Mouse (Mus musculus) regulatory T cell (primary cell): ENCODE results near the gene Ttll5.

ENCODE experiments used
- in situ Hi-C: fragments of 300-600 bp; cut with MboI, MseI; formaldehyde crosslinking; loops from one replicate; pipeline ENCODE4 v1.15.1; 2025; ENCODE audit warnings: high pct_unique_total_duplicates

Ttll5 gene

GRCm38 (mm10) chr12:86088042-86088441, 263.6 kb downstream of the Ttll5 start:
- in situ Hi-C loops, result no loop called here

DNA sequence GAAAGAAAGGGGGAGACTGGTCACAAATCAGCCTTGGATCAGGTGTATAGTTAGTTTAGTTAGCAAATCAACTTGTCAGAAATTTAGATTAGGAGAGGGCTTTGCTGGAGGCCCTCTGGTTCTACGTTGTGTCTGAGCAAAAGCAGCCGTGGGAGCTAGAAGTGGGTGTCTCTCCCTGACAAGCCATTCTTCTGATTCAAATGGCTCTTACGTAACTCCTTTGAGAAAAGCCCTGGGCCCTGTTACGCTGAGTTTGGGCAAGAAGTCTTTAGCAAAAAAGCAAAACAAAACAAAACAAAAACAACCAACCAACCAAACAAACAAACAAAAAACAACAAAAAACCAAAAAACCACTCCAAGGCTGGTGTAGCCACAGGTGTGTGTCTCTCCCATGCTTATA, 266.3 kb downstream of the Ttll5 start:
- in situ Hi-C loops, result loop anchor here (5.0 kb wide), 1 partner anchor 78 kb away; no protein-coding TSS in a partner anchor

GRCm38 (mm10) chr12:86091601-86092132, 267.2 kb downstream of the Ttll5 start:
- in situ Hi-C loops, result loop anchor here (5.0 kb wide), 1 partner anchor 79 kb away; no protein-coding TSS in a partner anchor

- in situ Hi-C loops, result loop anchor here (5.0 kb wide), 1 partner anchor 82 kb away; no protein-coding TSS in a partner anchor
Observed at GRCm38 (mm10) chr12:86094075-86094474, 269.6 kb downstream of the Ttll5 start.

- in situ Hi-C loops, result no loop called here
Observed at GRCm38 (mm10) chr12:86095806-86096205, 271.3 kb downstream of the Ttll5 start.

- in situ Hi-C loops, result no loop called here
Observed at GRCm38 (mm10) chr12:86097781-86098180, 273.3 kb downstream of the Ttll5 start.

DNA sequence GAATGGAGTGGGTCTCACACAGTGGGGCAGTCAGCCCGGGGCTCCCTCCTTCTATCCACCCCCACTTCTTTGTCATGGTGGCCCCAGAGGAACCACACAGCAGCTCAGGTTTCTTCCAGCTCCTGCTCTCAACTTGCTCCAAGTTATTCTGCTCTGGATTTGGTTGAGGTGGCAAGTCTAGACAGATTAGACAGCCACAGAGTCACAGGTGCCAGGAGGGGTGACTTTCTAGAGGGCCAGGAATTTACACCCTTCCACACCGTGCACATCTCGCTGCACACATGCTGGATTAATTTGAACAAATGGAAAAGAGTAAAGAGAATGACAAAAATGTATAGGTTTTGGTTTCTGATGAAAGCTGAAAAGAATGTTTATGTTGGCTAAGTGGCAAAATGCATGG, 276.3 kb downstream of the Ttll5 start:
- in situ Hi-C loops, result no loop called here

DNA sequence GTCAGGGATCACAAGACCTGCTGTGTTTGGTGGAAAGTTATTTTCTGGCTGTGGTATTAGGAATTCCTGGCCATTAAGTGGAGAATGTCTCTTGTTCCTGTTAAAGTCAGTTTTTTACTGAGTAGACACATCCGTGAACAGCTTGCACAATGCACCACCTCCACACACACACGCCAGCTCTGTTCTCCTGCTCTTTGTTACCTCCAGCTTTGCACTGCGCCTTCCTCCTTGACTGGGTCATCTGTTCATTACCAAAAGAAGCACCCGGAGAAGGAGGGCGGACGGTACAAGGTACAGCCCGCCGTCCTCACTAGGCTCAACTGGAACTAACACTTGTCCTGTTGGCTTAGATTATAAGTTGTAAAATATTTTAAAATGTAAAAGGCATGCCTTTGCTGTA, 278.2 kb downstream of the Ttll5 start:
- in situ Hi-C loops, result no loop called here

GRCm38 (mm10) chr12:86103391-86103790, 278.9 kb downstream of the Ttll5 start:
- in situ Hi-C loops, result no loop called here

DNA sequence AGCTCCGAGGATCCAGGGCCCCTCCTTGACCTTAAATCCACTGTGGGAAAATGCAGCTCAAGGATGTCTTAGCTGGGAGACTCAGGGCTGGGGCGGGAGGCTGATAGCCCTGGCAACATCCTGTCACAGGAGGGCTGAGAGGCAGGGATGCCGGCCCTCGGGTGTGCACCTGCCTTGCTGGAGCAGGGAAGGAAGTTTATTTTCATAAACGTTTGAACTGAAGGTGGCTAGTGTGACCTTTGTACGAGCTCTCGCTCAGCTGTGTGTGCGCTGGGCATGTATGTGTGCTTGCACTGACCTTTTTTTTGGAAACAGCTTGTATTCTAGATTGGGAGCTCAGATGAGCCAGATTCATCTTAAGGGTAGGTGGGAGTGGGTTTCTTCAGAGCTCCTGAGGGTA, 279.4 kb downstream of the Ttll5 start:
- in situ Hi-C loops, result no loop called here

- in situ Hi-C loops, result no loop called here
Observed at GRCm38 (mm10) chr12:86104297-86104696, 279.8 kb downstream of the Ttll5 start.

- in situ Hi-C loops, result no loop called here
Observed at GRCm38 (mm10) chr12:86105546-86105945, 281.1 kb downstream of the Ttll5 start.

DNA sequence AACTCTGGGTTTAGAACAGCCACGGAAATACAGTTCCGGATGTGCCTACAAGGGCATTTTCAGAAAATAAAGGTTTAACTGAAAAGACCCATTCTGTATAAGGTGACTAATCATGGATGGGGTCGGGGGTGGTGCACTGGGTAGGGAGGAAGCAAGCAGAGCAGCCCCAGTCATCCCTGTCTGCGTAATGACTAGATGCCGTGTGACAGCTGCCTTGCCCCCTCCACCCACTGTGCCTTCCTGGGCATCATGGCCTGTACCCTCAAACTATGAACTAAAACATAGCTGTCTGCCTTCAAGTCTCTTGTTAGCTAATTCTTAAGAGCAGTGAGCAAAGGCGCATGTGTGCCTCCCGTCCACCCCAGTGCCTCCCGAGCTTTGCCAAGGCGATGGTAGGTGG, 281.6 kb downstream of the Ttll5 start:
- in situ Hi-C loops, result no loop called here

GRCm38 (mm10) chr12:86107645-86108044, 283.2 kb downstream of the Ttll5 start:
- in situ Hi-C loops, result no loop called here

- in situ Hi-C loops, result no loop called here
Observed at GRCm38 (mm10) chr12:86109531-86109930, 285.1 kb downstream of the Ttll5 start.

- in situ Hi-C loops, result no loop called here
Observed at GRCm38 (mm10) chr12:86110637-86111036, 286.2 kb downstream of the Ttll5 start.
